Mouse (Mus musculus) urinary bladder, postnatal 10 days (tissue): ENCODE data around the gene Ascl3.

Source experiments
- DNase-seq: peaks from one replicate; pipeline ENCODE4 v3.0.0; 2022; ENCODE audit warnings: low spot score

The Ascl3 gene

GRCm38 (mm10) chr7:109710069-109710468 lies 21.5 kb downstream of the Ascl3 start:
- DNase-seq, result no peak

DNA sequence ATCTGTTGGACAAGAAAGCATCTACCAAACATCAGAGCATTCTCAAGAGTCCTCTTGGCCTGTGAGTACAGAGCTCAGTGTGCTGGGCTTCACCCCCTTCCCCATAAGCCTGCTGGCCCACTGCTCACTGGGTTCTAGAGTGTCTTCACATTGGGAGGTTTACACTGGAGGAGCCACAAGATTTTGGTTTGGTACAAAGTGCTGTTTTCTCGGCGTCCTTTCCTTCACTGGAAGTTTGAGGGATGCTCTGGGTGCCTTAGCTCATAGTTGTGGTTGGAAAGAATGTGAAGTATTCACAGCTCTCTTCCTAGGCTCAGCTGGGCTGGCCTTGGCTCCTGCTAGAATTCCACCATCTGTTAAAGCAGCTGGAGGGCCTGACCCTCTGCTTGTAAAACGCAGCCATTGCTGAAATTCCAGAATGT lies 22.6 kb downstream of the Ascl3 start:
- DNase-seq, result no peak

DNA sequence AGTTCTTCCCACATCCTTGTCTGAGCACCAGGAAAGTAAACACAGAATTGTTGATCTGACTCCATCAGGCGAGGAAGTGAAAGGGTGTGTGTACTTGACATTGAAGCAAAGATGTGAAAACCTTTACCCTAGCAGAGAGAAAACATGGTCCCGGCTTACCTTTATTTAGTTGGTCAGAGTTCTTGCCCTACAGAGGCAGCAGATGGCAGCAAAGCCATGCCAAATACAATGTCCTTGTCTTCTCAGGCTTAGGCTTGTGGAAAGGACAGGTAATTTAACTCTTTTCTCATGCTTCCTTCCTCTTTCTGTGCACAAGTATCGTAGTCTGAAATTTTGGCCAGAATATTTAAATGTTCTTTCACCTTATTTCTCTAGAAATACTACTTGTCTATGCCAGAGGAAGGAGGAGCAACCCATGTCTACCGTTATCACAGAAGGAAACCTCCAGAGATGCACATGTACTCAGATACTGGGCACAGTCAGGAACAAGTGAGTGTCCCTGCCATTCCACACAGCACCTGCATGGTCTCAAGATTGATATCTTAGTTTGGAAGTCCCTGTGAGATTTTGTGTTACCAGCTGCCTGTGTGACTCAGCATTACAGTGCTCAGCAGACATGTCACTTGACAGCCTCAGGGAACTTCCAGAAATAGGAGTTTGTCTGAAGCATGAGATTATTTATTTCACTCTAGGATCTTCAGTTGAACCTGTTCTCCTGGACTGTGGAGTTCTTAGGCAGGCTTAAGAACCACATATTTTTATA lies 24.3 kb downstream of the Ascl3 start:
- no peak for DNase-seq

DNA sequence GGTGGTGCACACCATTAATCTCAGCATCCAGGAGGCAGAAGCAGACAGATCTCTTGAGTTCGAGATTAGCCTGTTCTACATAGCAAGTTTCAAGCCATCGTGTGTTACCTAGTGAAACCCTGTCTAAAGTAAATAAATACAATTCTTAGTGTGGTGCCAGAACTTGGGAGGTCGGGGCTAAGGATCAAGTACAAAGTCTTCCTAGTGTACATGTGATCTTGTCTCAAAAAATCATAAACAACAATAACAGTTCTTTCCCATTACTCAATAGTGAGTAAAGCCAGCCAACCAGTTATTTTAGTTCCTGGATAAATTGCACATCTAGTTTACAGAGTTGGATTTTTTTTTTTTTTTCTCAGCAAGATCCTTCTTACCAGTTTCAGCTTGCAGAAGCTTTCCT lies 27.1 kb downstream of the Ascl3 start:
- DNase-seq, result no peak

DNA sequence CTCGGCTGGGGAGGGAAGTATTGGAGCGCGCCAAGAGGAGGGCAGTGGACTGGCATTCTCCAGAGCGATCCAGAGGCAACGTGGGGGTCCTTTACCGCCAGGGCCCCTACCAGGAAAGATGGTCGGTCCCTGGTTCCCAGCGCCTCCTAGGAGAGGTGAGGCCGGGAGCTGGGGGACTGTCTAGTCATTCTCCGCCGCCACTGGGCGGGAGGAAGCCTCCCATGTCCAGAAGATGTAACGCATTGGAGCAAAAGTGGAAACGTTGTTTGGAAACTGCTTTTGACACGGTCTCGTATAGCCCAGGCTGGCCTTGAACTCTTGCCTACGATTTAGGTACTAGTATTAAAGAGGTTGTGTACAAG lies 27.5 kb downstream of the Ascl3 start:
- no peak for DNase-seq

- peak; percentile 91 for DNase-seq
These were observed 28.1 kb downstream of the Ascl3 start, which contains the start of the genes St5 and Akip1 for GRCm38 (mm10) chr7:109703190-109704015. St5 (minus strand) TSS chr7:109703605. Akip1 (plus strand) TSS chr7:109703690.

GRCm38 (mm10) chr7:109702721-109703120 lies 28.8 kb downstream of the Ascl3 start:
- no peak for DNase-seq

GRCm38 (mm10) chr7:109700213-109700612 lies 31.3 kb downstream of the Ascl3 start:
- DNase-seq, result no peak

DNA sequence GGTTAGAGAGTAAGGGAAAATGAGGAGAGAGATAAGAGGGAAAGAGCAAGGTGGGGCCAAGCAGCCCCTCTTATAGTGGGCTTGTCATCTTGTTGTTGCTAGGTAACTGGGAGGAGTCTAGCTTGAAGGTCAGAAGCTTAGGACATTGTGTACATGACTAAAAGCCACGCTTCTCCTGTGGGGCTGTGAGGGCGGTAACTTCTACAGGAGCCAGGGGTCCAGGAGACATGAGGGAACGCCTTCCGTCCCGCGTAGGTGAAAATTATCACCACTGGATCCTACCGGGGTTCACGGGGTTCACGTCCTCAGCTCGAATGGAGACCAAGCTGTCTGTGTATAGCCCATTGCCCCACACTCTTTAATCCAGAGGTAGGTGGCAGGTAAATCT lies 36.2 kb downstream of the Ascl3 start:
- DNase-seq, result no peak

DNA sequence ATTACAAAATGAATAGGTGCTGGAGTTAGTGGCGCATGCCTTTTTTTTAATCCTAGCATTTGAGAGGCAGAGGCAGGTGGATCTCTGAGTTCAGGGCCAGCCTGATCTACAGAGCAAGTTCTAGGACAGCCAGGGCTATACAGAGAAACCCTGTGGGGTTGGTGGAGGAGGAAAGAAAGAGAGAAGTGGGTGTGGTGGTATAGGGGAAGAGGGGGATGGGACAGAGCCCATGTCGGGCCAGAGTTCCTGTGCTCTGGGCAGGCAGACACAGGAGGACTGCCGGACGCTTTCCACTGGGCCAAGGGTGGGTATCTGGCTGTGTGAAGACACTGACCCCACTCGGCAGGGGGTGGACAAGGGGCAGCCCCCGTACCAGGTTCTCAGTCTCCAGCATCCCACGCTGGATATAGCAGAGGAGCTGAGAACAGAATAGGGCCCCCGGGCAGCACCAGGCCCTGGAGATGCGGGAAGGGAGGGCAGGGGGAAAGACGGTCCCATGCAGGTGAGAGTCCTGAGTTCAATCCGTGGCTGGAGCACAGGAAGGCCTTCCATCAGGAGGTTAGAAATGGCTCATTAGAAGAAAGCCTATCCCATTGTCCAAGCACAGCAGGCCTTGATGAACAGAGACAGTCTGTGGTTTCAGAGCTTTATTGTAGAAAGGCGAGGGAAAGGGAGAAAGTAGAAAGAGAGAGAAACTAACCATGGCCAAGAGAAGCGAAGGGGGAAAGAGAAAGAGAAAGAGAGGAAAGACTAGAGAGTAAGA lies 36.8 kb downstream of the Ascl3 start:
- no peak for DNase-seq

GRCm38 (mm10) chr7:109690961-109691360 lies 40.6 kb downstream of the Ascl3 start:
- no peak for DNase-seq

- no peak for DNase-seq
These were observed 41.4 kb downstream of the Ascl3 start for GRCm38 (mm10) chr7:109690101-109690500.

GRCm38 (mm10) chr7:109686585-109687128 lies 44.9 kb downstream of the Ascl3 start:
- DNase-seq, result no peak

DNA sequence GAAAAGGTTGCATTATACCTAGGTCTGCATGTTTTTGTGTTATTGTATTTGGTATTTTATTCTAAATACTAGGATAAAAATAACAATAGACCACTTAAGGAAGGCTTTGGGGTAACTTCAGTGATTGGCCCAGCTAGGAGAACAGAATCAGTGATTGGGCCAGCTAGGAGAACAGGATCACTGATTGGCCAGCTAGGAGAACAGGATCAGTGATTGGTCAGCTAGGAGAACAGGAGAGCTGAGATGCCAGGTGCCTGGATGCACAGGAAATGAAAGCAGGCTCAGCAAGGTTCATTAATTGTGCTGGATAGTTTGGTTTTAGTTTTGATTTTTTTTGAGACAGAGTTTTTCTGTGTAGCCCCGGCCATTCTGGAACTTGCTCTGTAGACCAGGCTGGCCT lies 50.6 kb downstream of the Ascl3 start:
- DNase-seq, result no peak

DNA sequence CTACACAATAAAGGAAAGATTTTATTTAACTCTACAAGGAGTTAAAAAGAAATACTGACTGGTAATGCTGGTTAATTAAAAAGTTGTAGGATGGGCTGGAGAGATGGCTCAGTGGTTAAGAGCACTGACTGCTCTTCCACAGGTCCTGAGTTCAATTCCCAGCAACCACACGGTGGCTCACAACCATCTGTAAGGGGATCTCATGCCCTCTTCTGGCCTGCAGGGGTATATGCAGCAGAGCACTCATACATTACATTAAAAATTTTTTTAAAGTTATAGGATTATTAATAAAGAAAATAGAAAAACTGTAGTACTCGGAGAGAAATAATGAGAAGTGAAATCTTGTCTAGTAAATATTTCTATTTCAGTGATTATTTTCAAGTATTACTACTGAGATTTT lies 51.2 kb downstream of the Ascl3 start:
- DNase-seq, result no peak
